Mouse (Mus musculus): ENCODE measurements at regions not wholly inside any gene's neighbourhood (a gene's known extent, or its start where the extent isn't known, plus 50 kb on each side); places are given as distances from the start of the nearest gene placed in this dataset.
A peak's percentile ranks its signal among the peaks of the same experiment; 100 is the strongest.
"Not testable (repeated sequence)": the region's sequence is repeated elsewhere in the genome, so short reads cannot be mapped to it uniquely, and the experiment has no call there.

GRCm38 (mm10) chr8:112427721-112428389 lies 142.0 kb upstream of the Cntnap4 start:
- DNase-seq (ENCODE audit: low spot score in 2 of 2) = no peak

GRCm38 (mm10) chr8:112411968-112412367 lies 157.9 kb upstream of the Cntnap4 start:
- no peak for DNase-seq (ENCODE audit: low spot score in 2 of 2)

GRCm38 (mm10) chr8:112411213-112411612 lies 158.6 kb upstream of the Cntnap4 start:
- peak; percentile 29 to 40 for DNase-seq (ENCODE audit: low spot score in 2 of 2)

GRCm38 (mm10) chr8:112408211-112408735 lies 161.6 kb upstream of the Cntnap4 start:
- DNase-seq (ENCODE audit: low spot score in 2 of 2) = no peak

GRCm38 (mm10) chr8:112404087-112404486 lies 165.8 kb upstream of the Cntnap4 start:
- no peak for DNase-seq (ENCODE audit: low spot score in 2 of 2)

- no peak for DNase-seq (ENCODE audit: low spot score in 2 of 2)
Observed at GRCm38 (mm10) chr8:112397438-112397837, 172.4 kb upstream of the Cntnap4 start.

GRCm38 (mm10) chr8:112390108-112390507 lies 179.7 kb upstream of the Cntnap4 start:
- DNase-seq (ENCODE audit: low spot score in 2 of 2) = no peak

- DNase-seq (ENCODE audit: low spot score in 2 of 2) = no peak
Observed at GRCm38 (mm10) chr8:112348323-112348722, 221.5 kb upstream of the Cntnap4 start.

- no peak for DNase-seq (ENCODE audit: low spot score in 2 of 2)
Observed at GRCm38 (mm10) chr8:112333171-112333570, 236.7 kb upstream of the Cntnap4 start.

- no peak for DNase-seq (ENCODE audit: low spot score in 2 of 2)
Observed at GRCm38 (mm10) chr8:112332021-112332420, 237.8 kb upstream of the Cntnap4 start.

- no peak for DNase-seq (ENCODE audit: low spot score in 2 of 2)
Observed at GRCm38 (mm10) chr8:112309816-112310215, 260.0 kb upstream of the Cntnap4 start.

GRCm38 (mm10) chr8:112308354-112308753 lies 261.5 kb upstream of the Cntnap4 start:
- DNase-seq (ENCODE audit: low spot score in 2 of 2) = no peak

- no peak for DNase-seq (ENCODE audit: low spot score in 2 of 2)
Observed at GRCm38 (mm10) chr8:112297021-112297420, 272.8 kb upstream of the Cntnap4 start.

- DNase-seq (ENCODE audit: low spot score in 2 of 2) = no peak
Observed at GRCm38 (mm10) chr8:112283316-112283715, 268.5 kb upstream of the Gm6793 start.

GRCm38 (mm10) chr8:112269598-112269997 lies 254.8 kb upstream of the Gm6793 start:
- DNase-seq (ENCODE audit: low spot score in 2 of 2) = no peak

GRCm38 (mm10) chr8:112269214-112269566 lies 254.4 kb upstream of the Gm6793 start:
- DNase-seq (ENCODE audit: low spot score in 2 of 2) = no peak

- no peak for DNase-seq (ENCODE audit: low spot score in 2 of 2)
Observed at GRCm38 (mm10) chr8:112268544-112269213, 253.8 kb upstream of the Gm6793 start.

GRCm38 (mm10) chr8:112257922-112258475 lies 243.2 kb upstream of the Gm6793 start:
- DNase-seq (ENCODE audit: low spot score in 2 of 2) = no peak

GRCm38 (mm10) chr8:112257311-112257894 lies 242.6 kb upstream of the Gm6793 start:
- no peak for DNase-seq (ENCODE audit: low spot score in 2 of 2)

- not testable (repeated sequence) for DNase-seq (ENCODE audit: low spot score in 2 of 2)
Observed at GRCm38 (mm10) chr8:112246629-112247028, 231.8 kb upstream of the Gm6793 start.

- DNase-seq (ENCODE audit: low spot score in 2 of 2) = no peak
Observed at GRCm38 (mm10) chr8:112238681-112239080, 223.8 kb upstream of the Gm6793 start.

- not testable (repeated sequence) for DNase-seq (ENCODE audit: low spot score in 2 of 2)
Observed at GRCm38 (mm10) chr8:112236751-112237150, 221.9 kb upstream of the Gm6793 start.
